Mouse (Mus musculus): ENCODE results near the gene Cyp2c69. TPM values are rescaled to one million over a fixed set of nuclear protein-coding genes. Genes with fewer than 3 reads are reported as not detected.

Cyp2c69 gene
- polyA plus RNA-seq (2012; rRNA removed) = 1.0 and 2.6 TPM in 2 replicates

DNA sequence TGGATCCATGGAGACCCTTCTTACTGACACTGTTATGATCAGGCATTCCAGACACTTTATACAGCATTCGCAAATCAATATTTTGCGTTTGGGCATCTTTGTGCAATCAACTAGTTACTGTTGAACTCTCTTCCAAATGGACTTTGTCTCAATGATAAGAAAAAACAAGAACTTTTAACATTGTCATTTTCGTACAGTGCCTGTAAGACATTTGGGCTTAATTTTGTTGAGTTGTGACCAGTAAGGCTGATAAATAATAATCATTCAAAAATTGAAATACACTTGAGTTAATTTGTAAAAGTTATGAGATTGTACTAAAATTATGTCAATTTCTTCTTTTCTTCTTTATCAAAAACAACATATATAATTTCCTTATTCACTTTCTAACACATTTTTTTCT is at the start of gene Cyp2c69:
Cyp2c69 (minus strand) TSS at position 101 of the 400 bp plus-strand sequence.

DNA sequence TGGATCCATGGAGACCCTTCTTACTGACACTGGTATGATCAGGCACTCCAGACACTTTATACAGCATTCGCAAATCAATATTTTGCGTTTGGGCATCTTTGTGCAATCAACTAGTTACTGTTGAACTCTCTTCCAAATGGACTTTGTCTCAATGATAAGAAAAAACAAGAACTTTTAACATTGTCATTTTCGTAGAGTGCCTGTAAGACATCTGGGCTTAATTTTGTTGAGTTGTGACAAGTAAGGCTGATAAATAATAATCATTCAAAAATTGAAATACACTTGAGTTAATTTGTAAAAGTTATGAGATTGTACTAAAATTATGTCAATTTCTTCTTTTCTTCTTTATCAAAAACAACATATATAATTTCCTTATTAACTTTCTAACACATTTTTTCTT is 73.9 kb downstream of the Cyp2c69 start, which contains the start of gene Cyp2c40:
Cyp2c40 (minus strand) TSS at position 101 of the 400 bp plus-strand sequence.

Other genes starting within 250 kb of the Cyp2c69 start
- gene Cyp2c67, start 237.7 kb downstream of the Cyp2c69 start, polyA plus RNA-seq (2012; rRNA removed) = 0.06 TPM in 1 of 2 replicates, not detected in the other
- 17.1 and 37.7 TPM in 2 replicates for gene Cyp2c68, start 145.7 kb downstream of the Cyp2c69 start, polyA plus RNA-seq (2012; rRNA removed)
- 0.19 and 0.23 TPM in 2 replicates for gene Cyp2c40, start 74.0 kb downstream of the Cyp2c69 start, polyA plus RNA-seq (2012; rRNA removed)
- gene Cyp2c37, start 105.6 kb upstream of the Cyp2c69 start, polyA plus RNA-seq (2012; rRNA removed) = not detected in 2 replicates
- not detected in 2 replicates for gene Cyp2c54, start 187.0 kb upstream of the Cyp2c69 start, polyA plus RNA-seq (2012; rRNA removed)
- not detected in 2 replicates for gene Cyp2c50, start 202.9 kb upstream of the Cyp2c69 start, polyA plus RNA-seq (2012; rRNA removed)